Mouse (Mus musculus) heart, embryonic 16.5 days (tissue): Measurements from ENCODE around the gene Heatr4. TPM values are rescaled to one million over a fixed set of nuclear protein-coding genes. Genes with fewer than 3 reads are reported as not detected.

Experiments used
- ATAC-seq: fragments of 200-750 bp; cut with Nextera tagmentation; replicated peaks from 2 replicates; pipeline ENCODE4 v1.8.0; 2017; ENCODE audit warnings: moderate number of reproducible peaks; ENCODE audit not compliant: insufficient read depth, low FRiP score; ENCODE audit errors: extremely low read depth
- H3K27ac ChIP-seq: fragments of 300-500 bp; sonication (generic); 2 replicates; pipeline ENCODE4 v1.5.1; 2014; ENCODE audit warnings: mild to moderate bottlenecking, low read length, control low read depth, moderate library complexity
- H3K27me3 ChIP-seq: fragments of 300-500 bp; sonication (generic); 2 replicates; pipeline ENCODE4 v1.6.1; 2014; ENCODE audit warnings: low read length, mixed read lengths; ENCODE audit not compliant: control insufficient read depth, insufficient read depth
- H3K36me3 ChIP-seq: fragments of 300-500 bp; sonication (generic); 2 replicates; pipeline ENCODE4 v1.6.1; 2014; ENCODE audit not compliant: control insufficient read depth, insufficient read depth
- H3K4me1 ChIP-seq: fragments of 300-500 bp; sonication (generic); 2 replicates; pipeline ENCODE4 v1.6.1; 2014; ENCODE audit warnings: low read length, mixed read lengths; ENCODE audit not compliant: control insufficient read depth, insufficient read depth
- H3K4me2 ChIP-seq: fragments of 300-500 bp; sonication (generic); 2 replicates; pipeline ENCODE4 v1.6.1; 2014; ENCODE audit warnings: low read depth, mild to moderate bottlenecking, control low read depth, low read length
- H3K4me3 ChIP-seq: fragments of 300-500 bp; sonication (generic); 2 replicates; pipeline ENCODE4 v1.5.1; 2014; ENCODE audit warnings: mild to moderate bottlenecking, control low read depth, low read length
- H3K9ac ChIP-seq: fragments of 300-500 bp; sonication (generic); 2 replicates; pipeline ENCODE4 v1.6.1; 2014; ENCODE audit warnings: low read length, control low read depth
- H3K9me3 ChIP-seq: fragments of 300-500 bp; sonication (generic); replicated peaks from 2 replicates; pipeline ENCODE4 v1.6.1; 2016; ENCODE audit warnings: low read length; ENCODE audit not compliant: control insufficient read depth
- WGBS: fragments of 180-500 bp; shearing (Covaris S2); extraction: QIAGEN DNeasy Blood & Tissue Kit; methylation state at CpG from one replicate; pipeline ENCODE4 v1.1.7; 2014; 5-methylcytosine and 5-hydroxymethylcytosine counted together
- polyA plus RNA-seq: library from polyadenylated mRNA; unstranded; fragments of >200 nt; fragmentation: Nextera tagmentation; extraction: Ambion mirVana; gene quantifications from 2 replicates; pipeline ENCODE4 v1.2.1, GENCODE M21; 2015

Heatr4 gene
- polyA plus RNA-seq, 1 experiment from 2014 or later: not detected

- under 1% methylated on average over 79 of the region's 80 CpGs for WGBS
- peak; percentile 82 for ATAC-seq
- Histone ChIP-seq H3K36me3 (no peaks in the 10 kb centered on the region; the same call in 1 of the 2 replicates), H3K4me3 (peak within 1 kb of the TSS; percentile 70), H3K4me2 (peak within 1 kb of the TSS; percentile 67), H3K9me3 (no peaks in the 10 kb centered on the region; the same call in 1 of the 2 replicates), H3K4me1 (peaks cover 14% of the 10 kb centered on the region), H3K27me3 (no peaks in the 10 kb centered on the region), H3K9ac (peak within 1 kb of the TSS; percentile 90), H3K27ac (peak within 1 kb of the TSS; percentile 99)
Measured at GRCm38 (mm10) chr12:83987583-83988441, 3.2 kb upstream of the Heatr4 start, which contains the start of gene Acot2. Acot2 (plus strand) TSS chr12:83987861.

- Histone ChIP-seq H3K9me3 (no peaks in the 10 kb centered on the region; the same call in 1 of the 2 replicates), H3K9ac (peak overlapping the region; percentile 90), H3K4me3 (peak overlapping the region; percentile 70), H3K36me3 (no peaks in the 10 kb centered on the region), H3K4me1 (peaks cover 14% of the 10 kb centered on the region), H3K27ac (peak overlapping the region; percentile 99), H3K4me2 (peak overlapping the region; percentile 67), H3K27me3 (no peaks in the 10 kb centered on the region)
- 9% methylated on average over 8 of the region's 8 CpGs for WGBS
- peak; percentile 64 for ATAC-seq
Measured at GRCm38 (mm10) chr12:83987242-83987582, 2.6 kb upstream of the Heatr4 start.

GRCm38 (mm10) chr12:83981615-83982014, 3.0 kb downstream of the Heatr4 start:
- Histone ChIP-seq H3K9me3 (no peaks in the 10 kb centered on the region; the same call in 1 of the 2 replicates), H3K4me3 (no peak overlapping the region), H3K9ac (no peak overlapping the region), H3K27me3 (no peaks in the 10 kb centered on the region), H3K4me1 (peaks cover 3% of the 10 kb centered on the region), H3K27ac (no peak overlapping the region), H3K4me2 (no peak overlapping the region), H3K36me3 (no peaks in the 10 kb centered on the region)
- ATAC-seq: no peak
- WGBS: 79% methylated on average over 4 of the region's 4 CpGs

GRCm38 (mm10) chr12:83978862-83979261, 5.8 kb downstream of the Heatr4 start:
- H3K4me2 ChIP-seq: no peak overlapping the region
- H3K36me3 ChIP-seq: no peaks in the 10 kb centered on the region
- H3K27me3 ChIP-seq: no peaks in the 10 kb centered on the region
- H3K9ac ChIP-seq: no peak overlapping the region
- peaks cover 4% of the 10 kb centered on the region for H3K9me3 ChIP-seq
- H3K4me1 ChIP-seq: no peaks in the 10 kb centered on the region
- no peak overlapping the region for H3K4me3 ChIP-seq
- no peak for ATAC-seq
- H3K27ac ChIP-seq: no peak overlapping the region
- 85% methylated on average over 6 of the region's 6 CpGs for WGBS

GRCm38 (mm10) chr12:83972117-83972516, 12.5 kb downstream of the Heatr4 start:
- Histone ChIP-seq H3K36me3 (no peaks in the 10 kb centered on the region), H3K9me3 (peaks cover 4% of the 10 kb centered on the region; the same call in 1 of the 2 replicates), H3K27ac (no peak overlapping the region), H3K4me1 (no peaks in the 10 kb centered on the region), H3K4me2 (no peak overlapping the region), H3K9ac (no peak overlapping the region), H3K27me3 (no peaks in the 10 kb centered on the region), H3K4me3 (no peak overlapping the region)
- peak; percentile 28; the same call in 1 of the 2 replicates for ATAC-seq
- WGBS: 59% methylated on average over 2 of the region's 2 CpGs

- Histone ChIP-seq H3K36me3 (no peaks in the 10 kb centered on the region), H3K9ac (no peak overlapping the region), H3K4me1 (no peaks in the 10 kb centered on the region), H3K4me3 (no peak overlapping the region), H3K9me3 (no peaks in the 10 kb centered on the region), H3K4me2 (no peak overlapping the region), H3K27ac (no peak overlapping the region), H3K27me3 (no peaks in the 10 kb centered on the region)
- 65% methylated on average over 7 of the region's 7 CpGs for WGBS
- no peak for ATAC-seq
Measured at GRCm38 (mm10) chr12:83965235-83965634, 19.4 kb downstream of the Heatr4 start.

GRCm38 (mm10) chr12:83958278-83958677, 26.4 kb downstream of the Heatr4 start:
- no peak for ATAC-seq
- H3K9me3 ChIP-seq: no peaks in the 10 kb centered on the region
- H3K4me1 ChIP-seq: peaks cover 7% of the 10 kb centered on the region
- WGBS: 89% methylated on average over 9 of the region's 9 CpGs
- H3K27ac ChIP-seq: no peak overlapping the region
- no peak overlapping the region for H3K4me3 ChIP-seq
- no peaks in the 10 kb centered on the region for H3K27me3 ChIP-seq
- no peak overlapping the region for H3K9ac ChIP-seq
- no peak overlapping the region for H3K4me2 ChIP-seq
- peaks cover 7% of the 10 kb centered on the region; the same call in 1 of the 2 replicates for H3K36me3 ChIP-seq

GRCm38 (mm10) chr12:83951711-83952575, 32.7 kb downstream of the Heatr4 start:
- H3K9me3 ChIP-seq: no peaks in the 10 kb centered on the region
- H3K9ac ChIP-seq: peak overlapping the region; percentile 91
- no peaks in the 10 kb centered on the region for H3K27me3 ChIP-seq
- H3K27ac ChIP-seq: no peak overlapping the region
- no peak for ATAC-seq
- 42% methylated on average over 32 of the region's 32 CpGs for WGBS
- peak overlapping the region; percentile 93 for H3K4me3 ChIP-seq
- peaks cover 27% of the 10 kb centered on the region for H3K4me1 ChIP-seq
- H3K4me2 ChIP-seq: peak overlapping the region; percentile 99
- peaks cover 7% of the 10 kb centered on the region; the same call in 1 of the 2 replicates for H3K36me3 ChIP-seq
